28 mouse cellular contexts compared by ENCODE assay signal in genomic region chr4:99371162-99371561, GRCm38 (mm10).
"Had no signal": no experiment of that assay in that cellular context is flagged by ENCODE, and none has a peak within 500 bp of the region (broad histone marks: within the 10 kb centered on the region; RNA-seq: fewer than 3 reads in every experiment).

No protein-coding gene starts in this region.

- H3K4me2 ChIP-seq: embryonic facial prominence, embryonic 12.5 days; embryonic facial prominence, embryonic 13.5 days; embryonic facial prominence, embryonic 15.5 days; forebrain, embryonic 12.5 days; forebrain, embryonic 13.5 days; forebrain, embryonic 15.5 days had no signal

- H3K9me3 ChIP-seq: embryonic facial prominence, embryonic 10.5 days; embryonic facial prominence, embryonic 12.5 days; embryonic facial prominence, embryonic 15.5 days; forebrain, embryonic 10.5 days; forebrain, embryonic 12.5 days; forebrain, embryonic 13.5 days; forebrain, embryonic 15.5 days had no signal

- H3K4me3 ChIP-seq: embryonic facial prominence, embryonic 10.5 days; embryonic facial prominence, embryonic 12.5 days; embryonic facial prominence, embryonic 13.5 days; embryonic facial prominence, embryonic 15.5 days; erythroblast, embryonic 14.5 days; forebrain, embryonic 10.5 days; forebrain, embryonic 12.5 days; forebrain, embryonic 13.5 days; forebrain, embryonic 15.5 days; gastrocnemius, adult 2 months; heart, adult 2 months had no signal

- H3K4me1 ChIP-seq: embryonic facial prominence, embryonic 15.5 days had no signal

- H3K9ac ChIP-seq: embryonic facial prominence, embryonic 12.5 days; embryonic facial prominence, embryonic 13.5 days; embryonic facial prominence, embryonic 15.5 days; forebrain, embryonic 12.5 days; forebrain, embryonic 13.5 days; forebrain, embryonic 15.5 days; forebrain, postnatal 0 days had no signal

- H3K27me3 ChIP-seq: embryonic facial prominence, embryonic 12.5 days had no signal

- H3K27ac ChIP-seq: embryonic facial prominence, embryonic 10.5 days; embryonic facial prominence, embryonic 12.5 days; embryonic facial prominence, embryonic 13.5 days; embryonic facial prominence, embryonic 15.5 days; forebrain, embryonic 10.5 days; forebrain, embryonic 12.5 days; forebrain, embryonic 13.5 days; forebrain, embryonic 15.5 days; gastrocnemius, adult 2 months; heart, adult 2 months had no signal

- ATAC-seq: forebrain, embryonic 13.5 days; forebrain, embryonic 14.5 days; forebrain, embryonic 15.5 days; forebrain, embryonic 16.5 days; forebrain, postnatal 0 days had no signal

- H3K36me3 ChIP-seq: embryonic facial prominence, embryonic 10.5 days; embryonic facial prominence, embryonic 12.5 days; embryonic facial prominence, embryonic 13.5 days; embryonic facial prominence, embryonic 15.5 days; forebrain, embryonic 10.5 days; forebrain, embryonic 12.5 days; forebrain, embryonic 15.5 days had no signal

- DNase-seq: cerebellum, adult 2 months; cerebellum, adult 8-10 months; cerebellum, adult 9-10 months; cerebellum, adult 9-11 months; cerebellum, postnatal 10 days; cerebellum, postnatal 14 days; cerebellum, postnatal 25 days; cerebellum, postnatal 36 days; embryo, embryonic 11 days; forebrain, postnatal 0 days; gastrocnemius, adult 2 months; gastrocnemius, postnatal 10 days; gastrocnemius, postnatal 14 days; gastrocnemius, postnatal 25 days; gastrocnemius, postnatal 36 days; heart, adult 18-20 months; heart, adult 2 months had no signal
